Mouse (Mus musculus) midbrain, embryonic 11.5 days (tissue): ENCODE results near the gene Zpbp2. TPM values are rescaled to one million over a fixed set of nuclear protein-coding genes. Genes with fewer than 3 reads are reported as not detected.

Source experiments
- ATAC-seq: fragments of 200-750 bp; cut with Nextera tagmentation; 2 replicates; pipeline ENCODE4 v1.8.0; 2017; ENCODE audit warnings: moderate TSS enrichment, moderate library complexity; ENCODE audit not compliant: low FRiP score
- DNase-seq: peaks from one replicate; pipeline ENCODE4 v3.0.0; 2015; ENCODE audit warnings: low spot score; ENCODE audit errors: missing footprints
- H3K27ac ChIP-seq: fragments of 300-500 bp; sonication (generic); 2 replicates; pipeline ENCODE4 v1.5.1; 2014; ENCODE audit warnings: low read depth, low read length
- H3K27me3 ChIP-seq: fragments of 300-500 bp; sonication (generic); 2 replicates; pipeline ENCODE4 v1.6.1; 2014; ENCODE audit warnings: mild to moderate bottlenecking, low read length, moderate library complexity, mixed read lengths; ENCODE audit not compliant: control insufficient read depth, insufficient read depth
- H3K36me3 ChIP-seq: fragments of 300-500 bp; sonication (generic); 2 replicates; pipeline ENCODE4 v1.6.1; 2014; ENCODE audit warnings: mild to moderate bottlenecking, low read length, moderate library complexity, mixed read lengths; ENCODE audit not compliant: control insufficient read depth, insufficient read depth
- H3K4me1 ChIP-seq: fragments of 300-500 bp; sonication (generic); 2 replicates; pipeline ENCODE4 v1.6.1; 2014; ENCODE audit warnings: low read length; ENCODE audit not compliant: control insufficient read depth, insufficient read depth
- H3K4me2 ChIP-seq: fragments of 300-500 bp; sonication (generic); 2 replicates; pipeline ENCODE4 v1.6.1; 2014; ENCODE audit warnings: mild to moderate bottlenecking, moderate library complexity
- H3K4me3 ChIP-seq: fragments of 300-500 bp; sonication (generic); 2 replicates; pipeline ENCODE4 v1.5.1; 2014; ENCODE audit warnings: low read depth, low read length
- H3K9ac ChIP-seq: fragments of 300-500 bp; sonication (generic); 2 replicates; pipeline ENCODE4 v1.6.1; 2014; ENCODE audit warnings: low read length
- H3K9me3 ChIP-seq: fragments of 300-500 bp; sonication (generic); 2 replicates; pipeline ENCODE4 v1.6.1; 2016; ENCODE audit warnings: low read length; ENCODE audit not compliant: control insufficient read depth
- WGBS: fragments of 180-500 bp; shearing (Covaris S2); extraction: QIAGEN DNeasy Blood & Tissue Kit; methylation state at CpG from one replicate; pipeline ENCODE4 v1.1.7; 2014; 5-methylcytosine and 5-hydroxymethylcytosine counted together
- polyA plus RNA-seq: library from polyadenylated mRNA; unstranded; fragments of >200 nt; fragmentation: Nextera tagmentation; extraction: Ambion mirVana; gene quantifications from 2 replicates; pipeline ENCODE4 v1.2.1, GENCODE M21; 2014

Zpbp2 gene
- polyA plus RNA-seq, 1 experiment from 2014 or later, result 0.23 TPM

GRCm38 (mm10) chr11:98549363-98549762 lies 1.5 kb upstream of the Zpbp2 start:
- no peak overlapping the region for H3K4me2 ChIP-seq
- no peak overlapping the region for H3K9ac ChIP-seq
- no peak for ATAC-seq
- DNase-seq, result no peak
- no peak overlapping the region for H3K27ac ChIP-seq
- peaks cover 4% of the 10 kb centered on the region for H3K4me1 ChIP-seq
- WGBS, result 69% methylated on average over 4 of the region's 4 CpGs
- no peak overlapping the region for H3K4me3 ChIP-seq
- peaks cover 50% of the 10 kb centered on the region for H3K27me3 ChIP-seq
- no peaks in the 10 kb centered on the region for H3K9me3 ChIP-seq
- H3K36me3 ChIP-seq, result no peaks in the 10 kb centered on the region

- peak overlapping the region; percentile 75 for H3K4me3 ChIP-seq
- no peaks in the 10 kb centered on the region for H3K36me3 ChIP-seq
- H3K27me3 ChIP-seq, result peaks cover 44% of the 10 kb centered on the region
- 21% methylated on average over 20 of the region's 20 CpGs for WGBS
- peak overlapping the region; percentile 76 for H3K9ac ChIP-seq
- peak overlapping the region; percentile 77 for H3K4me2 ChIP-seq
- 0 out of 2 replicates have a peak, but pooled peaks have one; percentile 6 for ATAC-seq
- no peaks in the 10 kb centered on the region for H3K9me3 ChIP-seq
- no peak overlapping the region for H3K27ac ChIP-seq
- H3K4me1 ChIP-seq, result peaks cover 4% of the 10 kb centered on the region
- DNase-seq, result no peak
These were observed 454 bp upstream of the Zpbp2 start for GRCm38 (mm10) chr11:98550311-98550974.

- Histone ChIP-seq H3K27me3 (peaks cover 17% of the 10 kb centered on the region), H3K4me3 (no peak overlapping the region), H3K9ac (no peak overlapping the region), H3K36me3 (no peaks in the 10 kb centered on the region), H3K27ac (no peak overlapping the region), H3K4me2 (no peak overlapping the region), H3K4me1 (no peaks in the 10 kb centered on the region; the same call in 1 of the 2 replicates), H3K9me3 (no peaks in the 10 kb centered on the region)
- ATAC-seq (no peak), DNase-seq (no peak)
- WGBS, result 85% methylated on average over 4 of the region's 4 CpGs
These were observed 3.1 kb downstream of the Zpbp2 start for GRCm38 (mm10) chr11:98553966-98554365.

GRCm38 (mm10) chr11:98555124-98555700 lies 4.3 kb downstream of the Zpbp2 start:
- no peak for ATAC-seq
- H3K27ac ChIP-seq, result no peak overlapping the region
- 68% methylated on average over 12 of the region's 12 CpGs for WGBS
- no peaks in the 10 kb centered on the region for H3K36me3 ChIP-seq
- no peaks in the 10 kb centered on the region; the same call in 1 of the 2 replicates for H3K4me1 ChIP-seq
- no peak overlapping the region for H3K9ac ChIP-seq
- no peak overlapping the region for H3K4me2 ChIP-seq
- H3K27me3 ChIP-seq, result peaks cover 6% of the 10 kb centered on the region
- H3K9me3 ChIP-seq, result no peaks in the 10 kb centered on the region
- no peak for DNase-seq
- H3K4me3 ChIP-seq, result no peak overlapping the region

GRCm38 (mm10) chr11:98560942-98561341 lies 10.0 kb downstream of the Zpbp2 start:
- no peaks in the 10 kb centered on the region; the same call in 1 of the 2 replicates for H3K27me3 ChIP-seq
- ATAC-seq, result no peak
- no peak overlapping the region for H3K9ac ChIP-seq
- no peak overlapping the region for H3K27ac ChIP-seq
- no peaks in the 10 kb centered on the region for H3K36me3 ChIP-seq
- no peaks in the 10 kb centered on the region for H3K4me1 ChIP-seq
- DNase-seq, result peak; percentile 77
- 63% methylated on average over 7 of the region's 7 CpGs for WGBS
- H3K4me2 ChIP-seq, result no peak overlapping the region
- no peak overlapping the region for H3K4me3 ChIP-seq
- H3K9me3 ChIP-seq, result no peaks in the 10 kb centered on the region

- Histone ChIP-seq H3K4me3 (no peak overlapping the region), H3K36me3 (no peaks in the 10 kb centered on the region), H3K27me3 (no peaks in the 10 kb centered on the region; the same call in 1 of the 2 replicates), H3K4me2 (no peak overlapping the region), H3K27ac (no peak overlapping the region), H3K4me1 (no peaks in the 10 kb centered on the region), H3K9me3 (no peaks in the 10 kb centered on the region), H3K9ac (no peak overlapping the region)
- DNase-seq (no peak), ATAC-seq (no peak)
- 87% methylated on average over 3 of the region's 3 CpGs for WGBS
These were observed 12.1 kb downstream of the Zpbp2 start for GRCm38 (mm10) chr11:98563025-98563424.

- no peak overlapping the region for H3K9ac ChIP-seq
- H3K4me3 ChIP-seq, result no peak overlapping the region
- no peaks in the 10 kb centered on the region for H3K36me3 ChIP-seq
- no peak overlapping the region for H3K4me2 ChIP-seq
- ATAC-seq (no peak), DNase-seq (peak; percentile 64)
- H3K9me3 ChIP-seq, result no peaks in the 10 kb centered on the region
- 78% methylated on average over 13 of the region's 13 CpGs for whole genome bisulfite sequencing
- H3K4me1 ChIP-seq, result no peaks in the 10 kb centered on the region
- H3K27me3 ChIP-seq, result no peaks in the 10 kb centered on the region; the same call in 1 of the 2 replicates
- H3K27ac ChIP-seq, result no peak overlapping the region
These were observed 13.1 kb downstream of the Zpbp2 start for GRCm38 (mm10) chr11:98563921-98564414.

- Histone ChIP-seq H3K4me3 (no peak overlapping the region), H3K9me3 (no peaks in the 10 kb centered on the region), H3K4me2 (no peak overlapping the region), H3K4me1 (no peaks in the 10 kb centered on the region), H3K9ac (no peak overlapping the region), H3K27me3 (no peaks in the 10 kb centered on the region), H3K27ac (no peak overlapping the region), H3K36me3 (no peaks in the 10 kb centered on the region)
- WGBS, result 88% methylated on average over 8 of the region's 8 CpGs
- no peak for DNase-seq
- no peak for ATAC-seq
These were observed 17.4 kb downstream of the Zpbp2 start for GRCm38 (mm10) chr11:98568326-98568725.

GRCm38 (mm10) chr11:98569461-98569860 lies 18.6 kb downstream of the Zpbp2 start:
- Histone ChIP-seq H3K27ac (no peak overlapping the region), H3K4me2 (no peak overlapping the region), H3K4me1 (no peaks in the 10 kb centered on the region), H3K4me3 (no peak overlapping the region), H3K36me3 (no peaks in the 10 kb centered on the region), H3K9me3 (no peaks in the 10 kb centered on the region), H3K9ac (no peak overlapping the region), H3K27me3 (no peaks in the 10 kb centered on the region)
- ATAC-seq (no peak), DNase-seq (no peak)
- 85% methylated on average over 6 of the region's 6 CpGs for WGBS
